Comparison of ENCODE assay signal across 8 mouse cellular contexts in genomic region chr5:57721927-57722326, GRCm38 (mm10). TPM values are rescaled to one million over a fixed set of nuclear protein-coding genes. Genes with fewer than 3 reads are reported as not detected.
DNase-seq lines count a peak whose midpoint lies in the region; ATAC-seq and TF ChIP-seq lines count a peak whose summit lies in the region.

No protein-coding gene starts in this region.

- WGBS in forebrain, embryonic 11.5 days = 39% methylated on average over 6 of the region's 6 CpGs
- WGBS in limb, embryonic 10.5 days = 14% methylated on average over 6 of the region's 6 CpGs
- WGBS in cerebellum, adult 2 months = 68% methylated on average over 6 of the region's 6 CpGs

- TF ChIP-seq CTCF in left cerebral cortex, adult 2 months (IDR thresholded peaks at IDR 0.05) = no peak
- no peak for TF ChIP-seq CTCF in cerebellum, adult 2 months (IDR thresholded peaks at IDR 0.05; ENCODE audit: borderline replicate concordance, insufficient read depth, low read depth, low read length)

- 0 out of 2 replicates have a peak overlapping the region, but pooled peaks have one; percentile 15 for H3K4me2 ChIP-seq in forebrain, embryonic 11.5 days (ENCODE audit: low read depth, low read length, severe bottlenecking)

- H3K4me1 ChIP-seq in forebrain, embryonic 11.5 days (replicated peaks; ENCODE audit: control insufficient read depth, insufficient read depth, low read length) = peaks cover 3% of the 10 kb centered on the region; the same call in 1 of the 2 replicates
- peaks cover 43% of the 10 kb centered on the region for H3K4me1 ChIP-seq in limb, embryonic 10.5 days
- peaks cover 5% of the 10 kb centered on the region; the same call in 1 of the 2 replicates for H3K4me1 ChIP-seq in cerebellum, adult 2 months (ENCODE audit: control insufficient read depth, insufficient read depth, low read length)

- no peak overlapping the region for H3K27ac ChIP-seq in left cerebral cortex, adult 2 months
- no peak overlapping the region for H3K27ac ChIP-seq in forebrain, embryonic 11.5 days (ENCODE audit: low read depth, low read length)
- H3K27ac ChIP-seq in limb, embryonic 10.5 days = no peak overlapping the region
- no peak overlapping the region for H3K27ac ChIP-seq in cerebellum, adult 2 months (ENCODE audit: insufficient read depth, low read length)

- peaks cover 16% of the 10 kb centered on the region; the same call in 1 of the 2 replicates for H3K27me3 ChIP-seq in forebrain, embryonic 11.5 days (ENCODE audit: control insufficient read depth, insufficient read depth, low read length)
- H3K27me3 ChIP-seq in limb, embryonic 10.5 days (ENCODE audit: low read depth, poor library complexity, severe bottlenecking) = peaks cover 31% of the 10 kb centered on the region
- peaks cover 3% of the 10 kb centered on the region; the same call in 1 of the 2 replicates for H3K27me3 ChIP-seq in cerebellum, adult 2 months (ENCODE audit: control insufficient read depth, insufficient read depth, low read length)

- no peak for DNase-seq in left cerebral cortex, adult 2 months (ENCODE audit: extremely low spot score in 1 of 2, low spot score in 2 of 2)
- no peak for DNase-seq in left cerebral cortex, postnatal 10 days (ENCODE audit: extremely low spot score in 1 of 2, low spot score in 2 of 2)
- DNase-seq in forebrain, embryonic 11.5 days (ENCODE audit: low spot score) = no peak
- DNase-seq in limb, embryonic 10.5 days (ENCODE audit: low spot score) = peak; percentile 29
- peak; percentile 18 for DNase-seq in retina, postnatal 1 day
- no peak for DNase-seq in urinary bladder, postnatal 10 days (ENCODE audit: low spot score)
- DNase-seq in cerebellum, adult 2 months = no peak
- no peak for DNase-seq in cerebellum, adult 9-10 months

- no peak overlapping the region for H3K9ac ChIP-seq in forebrain, embryonic 11.5 days (ENCODE audit: low read length)

- no peaks in the 10 kb centered on the region for H3K36me3 ChIP-seq in forebrain, embryonic 11.5 days (ENCODE audit: control insufficient read depth, insufficient read depth, low read length)
- no peaks in the 10 kb centered on the region for H3K36me3 ChIP-seq in limb, embryonic 10.5 days

- H3K4me3 ChIP-seq in left cerebral cortex, adult 2 months = peak overlapping the region; percentile 86
- H3K4me3 ChIP-seq in forebrain, embryonic 11.5 days (ENCODE audit: low read depth, low read length) = no peak overlapping the region
- H3K4me3 ChIP-seq in limb, embryonic 10.5 days = peak overlapping the region; percentile 62
- H3K4me3 ChIP-seq in cerebellum, adult 2 months (replicated peaks; ENCODE audit: insufficient read depth, low read depth, low read length) = no peak overlapping the region

- intact Hi-C loops in left cerebral cortex, adult 2 months (cut with DNase I) = no loop called here
- intact Hi-C loops in left cerebral cortex, postnatal 10 days (cut with DNase I) = loop anchor here (10.0 kb wide), 1 partner anchor 153 kb away; no protein-coding TSS in a partner anchor

- no peaks in the 10 kb centered on the region for H3K9me3 ChIP-seq in forebrain, embryonic 11.5 days (ENCODE audit: control insufficient read depth, low read length)
- no peaks in the 10 kb centered on the region for H3K9me3 ChIP-seq in limb, embryonic 10.5 days (replicated peaks)

- ATAC-seq in forebrain, embryonic 11.5 days (replicated peaks; ENCODE audit: low FRiP score) = no peak

- no peak for TF ChIP-seq POLR2A in cerebellum, adult 2 months (IDR thresholded peaks at IDR 0.05; ENCODE audit: borderline replicate concordance, insufficient read depth, low read length)

RNA-seq across cellular contexts. Expression of gene Pcdh7, which starts 4.2 kb away (rescaled TPM):
- total RNA-seq in left cerebral cortex, adult 2 months (2021) = 100 to 1,000 TPM; 169 to 170 TPM
- 100 to 1,000 TPM; 129 to 140 TPM for total RNA-seq in left cerebral cortex, postnatal 10 days (2021)
- 4.8 and 5.1 TPM in 2 replicates for polyA plus RNA-seq in forebrain, embryonic 11.5 days (2014; fragmentation: Nextera tagmentation; extraction: Ambion mirVana)
- polyA plus RNA-seq in limb, embryonic 10.5 days (2016; fragmentation: Nextera tagmentation; extraction: Ambion mirVana) = 5.5 and 6.0 TPM in 2 replicates
- 20.2 and 21.6 TPM in 2 replicates for polyA plus RNA-seq in cerebellum, adult 2 months (2012; rRNA removed)

Comparison
In these comparisons a context has a peak if more than half of its experiments do, and no peak if none do; other contexts are left out.
1. DNase-seq: peak in limb, embryonic 10.5 days (single experiment) and retina, postnatal 1 day (single experiment); none in left cerebral cortex, adult 2 months (0 of 2), left cerebral cortex, postnatal 10 days (0 of 2), forebrain, embryonic 11.5 days (single experiment), urinary bladder, postnatal 10 days (single experiment), cerebellum, adult 2 months (0 of 2) and cerebellum, adult 9-10 months (single experiment).
2. H3K4me3 ChIP-seq: peak in left cerebral cortex, adult 2 months (single experiment) and limb, embryonic 10.5 days (single experiment); none in forebrain, embryonic 11.5 days (single experiment) and cerebellum, adult 2 months (single experiment).